Mouse (Mus musculus): Measurements from ENCODE around the gene Kantr. TPM values are rescaled to one million over a fixed set of nuclear protein-coding genes. Genes with fewer than 3 reads are reported as not detected.
"Not testable (repeated sequence)": the region's sequence is repeated elsewhere in the genome, so short reads cannot be mapped to it uniquely, and the experiment has no call there.

The Kantr gene
- polyA plus RNA-seq, 1 experiment: 8.4 TPM

DNA sequence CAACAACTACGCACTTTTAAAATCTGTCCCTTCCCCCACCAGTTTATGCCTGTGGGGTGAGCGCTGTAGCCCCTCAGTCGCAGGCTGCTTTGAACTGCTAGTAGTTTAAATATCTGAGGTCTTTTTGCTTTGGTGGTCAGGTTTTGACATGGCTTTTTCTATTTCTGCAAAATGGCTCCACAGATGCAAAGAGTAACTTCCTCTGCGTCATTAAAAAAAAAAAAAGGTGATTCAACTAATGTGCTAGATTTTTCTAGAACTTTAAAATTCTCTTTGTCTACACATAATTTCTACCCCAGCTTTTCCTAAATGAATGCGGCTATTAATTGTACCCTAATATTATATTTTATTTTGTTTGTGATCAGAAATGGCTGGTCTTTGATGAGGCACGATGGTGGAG, 15.6 kb upstream of the Kantr start:
- peak overlapping the region; percentile 87 for H3K4me3 ChIP-seq (ENCODE audit: insufficient read depth, low read depth, low read length)
- no peaks in the 10 kb centered on the region for H3K36me3 ChIP-seq (ENCODE audit: control insufficient read depth, insufficient read depth, low read length)
- TF ChIP-seq POLR2A (IDR thresholded peaks at IDR 0.05; ENCODE audit: low read depth, low read length) (no peak), CTCF (conservative IDR thresholded peaks at IDR 0.05; ENCODE audit: insufficient read depth, insufficient read length, low read depth, low read length) (no peak)
- no peak for DNase-seq
- peak overlapping the region; percentile 71 for H3K27ac ChIP-seq (ENCODE audit: insufficient read depth, low read depth, low read length)
- H3K27me3 ChIP-seq (replicated peaks; ENCODE audit: control insufficient read depth, insufficient read depth, low read length): no peaks in the 10 kb centered on the region
- WGBS: 19% methylated on average over 6 of the region's 6 CpGs
- 0 out of 2 replicates have a peak, but pooled peaks cover 3% of the 10 kb centered on the region for H3K4me1 ChIP-seq (ENCODE audit: control insufficient read depth, insufficient read depth, low read length)

DNA sequence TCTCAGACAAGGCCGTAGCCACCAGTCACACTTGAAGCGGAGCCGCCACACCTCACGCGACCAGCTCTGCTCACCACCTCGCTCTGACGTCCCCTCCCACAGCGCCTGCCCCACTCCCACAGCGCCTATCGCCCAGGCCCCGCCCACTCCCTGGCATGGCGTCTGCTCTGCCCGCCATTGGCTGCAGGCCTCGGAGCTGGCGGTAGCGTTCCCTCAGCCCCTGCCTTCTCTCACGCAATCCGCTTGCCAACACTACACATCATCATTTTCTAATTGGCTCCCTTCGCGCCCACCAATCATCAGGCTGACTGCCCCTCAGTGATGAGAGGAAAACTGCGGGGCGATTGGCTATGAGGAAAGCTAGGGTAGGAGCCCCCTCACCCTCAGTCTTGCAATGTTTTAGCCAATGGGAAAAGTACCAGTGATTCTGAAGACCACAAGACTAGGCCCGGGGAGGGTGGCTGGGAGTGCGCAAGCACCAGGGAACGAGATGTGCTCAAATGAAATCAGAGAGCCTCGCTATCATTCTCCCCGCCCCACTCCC, 15.1 kb upstream of the Kantr start, which contains the start of gene Tspyl2:
Gene Tspyl2 (minus strand): TSS at position 68 of the 544 bp plus-strand sequence.
- Histone ChIP-seq H3K27me3 (replicated peaks; ENCODE audit: control insufficient read depth, insufficient read depth, low read length) (no peaks in the 10 kb centered on the region), H3K36me3 (ENCODE audit: control insufficient read depth, insufficient read depth, low read length) (no peaks in the 10 kb centered on the region), H3K27ac (ENCODE audit: insufficient read depth, low read depth, low read length) (peak within 1 kb of the TSS; percentile 71), H3K4me1 (ENCODE audit: control insufficient read depth, insufficient read depth, low read length) (0 out of 2 replicates have a peak, but pooled peaks cover 3% of the 10 kb centered on the region), H3K4me3 (ENCODE audit: insufficient read depth, low read depth, low read length) (peak within 1 kb of the TSS; percentile 87)
- 2% methylated on average over 22 of the region's 27 CpGs for WGBS
- DNase-seq: peak; percentile 96
- no peak for TF ChIP-seq CTCF (conservative IDR thresholded peaks at IDR 0.05; ENCODE audit: insufficient read depth, insufficient read length, low read depth, low read length)
- peak; percentile 70 for TF ChIP-seq POLR2A (IDR thresholded peaks at IDR 0.05; ENCODE audit: low read depth, low read length)

DNA sequence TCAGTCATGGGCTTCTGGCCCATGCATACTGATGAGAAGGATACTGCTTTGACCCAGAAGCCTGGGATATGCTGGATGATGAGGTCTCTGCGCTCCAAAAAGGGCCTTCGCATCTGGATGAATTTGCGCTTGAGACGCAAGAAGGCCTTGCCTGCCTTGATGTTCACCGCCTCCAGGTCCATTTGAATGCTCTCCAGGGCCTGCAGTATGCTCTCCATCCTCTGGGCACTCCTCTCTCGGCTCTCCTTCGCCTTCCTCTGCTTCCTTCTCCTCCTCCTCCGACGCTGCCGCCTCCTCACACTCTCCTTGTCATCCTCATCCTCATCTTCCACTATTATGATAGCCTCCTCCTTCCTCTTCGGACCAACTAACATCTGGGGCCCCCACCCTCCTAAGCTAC, 14.2 kb upstream of the Kantr start:
- Histone ChIP-seq H3K4me1 (ENCODE audit: control insufficient read depth, insufficient read depth, low read length) (0 out of 2 replicates have a peak, but pooled peaks cover 3% of the 10 kb centered on the region), H3K27me3 (replicated peaks; ENCODE audit: control insufficient read depth, insufficient read depth, low read length) (no peaks in the 10 kb centered on the region), H3K4me3 (ENCODE audit: insufficient read depth, low read depth, low read length) (peak overlapping the region; percentile 87), H3K36me3 (ENCODE audit: control insufficient read depth, insufficient read depth, low read length) (no peaks in the 10 kb centered on the region), H3K27ac (ENCODE audit: insufficient read depth, low read depth, low read length) (no peak overlapping the region)
- TF ChIP-seq CTCF (conservative IDR thresholded peaks at IDR 0.05; ENCODE audit: insufficient read depth, insufficient read length, low read depth, low read length) (no peak), POLR2A (IDR thresholded peaks at IDR 0.05; ENCODE audit: low read depth, low read length) (no peak)
- WGBS: 21% methylated on average over 11 of the region's 11 CpGs
- no peak for DNase-seq

DNA sequence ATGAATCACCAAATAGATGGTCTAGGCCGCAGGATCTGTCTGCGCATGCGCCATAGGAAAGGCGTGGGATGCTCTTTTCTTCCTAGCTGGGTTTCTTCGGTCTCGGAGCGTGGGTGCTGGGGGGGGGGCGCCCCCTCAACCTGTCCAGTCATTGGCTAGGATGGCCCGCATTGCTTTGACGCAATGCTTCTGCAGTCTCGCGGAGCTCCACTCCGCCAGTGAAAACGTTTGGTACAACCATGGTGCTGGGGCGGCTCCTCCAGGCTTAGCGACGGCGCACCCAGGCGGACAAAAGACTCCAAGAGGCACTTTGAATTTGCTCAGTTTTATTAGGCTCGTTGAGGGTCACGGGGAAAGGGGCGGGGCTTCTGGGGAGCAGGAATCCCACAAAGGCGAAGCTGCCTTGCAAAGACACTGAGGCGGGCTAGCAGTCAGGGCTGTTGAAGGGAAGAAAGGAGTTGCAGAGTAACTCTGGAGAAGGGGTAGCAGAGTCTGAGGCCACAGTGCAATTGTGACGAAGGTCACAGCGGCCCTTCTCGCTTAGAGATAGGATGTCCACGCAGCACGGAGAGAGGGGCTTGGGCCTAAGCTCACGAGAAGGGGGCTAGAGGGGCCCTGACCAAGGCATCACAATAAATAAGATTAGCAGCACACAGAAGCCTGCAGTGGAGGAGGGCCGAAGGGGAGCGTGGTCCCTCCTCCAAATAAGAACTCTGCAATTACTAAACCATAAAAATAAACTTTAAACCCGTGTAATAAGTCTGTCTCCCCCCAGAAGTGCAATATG, 9.4 kb upstream of the Kantr start:
- Histone ChIP-seq H3K4me3 (ENCODE audit: insufficient read depth, low read depth, low read length) (peak overlapping the region; percentile 66), H3K4me1 (ENCODE audit: control insufficient read depth, insufficient read depth, low read length) (0 out of 2 replicates have a peak, but pooled peaks cover 3% of the 10 kb centered on the region), H3K27ac (ENCODE audit: insufficient read depth, low read depth, low read length) (peak overlapping the region; percentile 97), H3K27me3 (replicated peaks; ENCODE audit: control insufficient read depth, insufficient read depth, low read length) (no peaks in the 10 kb centered on the region), H3K36me3 (ENCODE audit: control insufficient read depth, insufficient read depth, low read length) (no peaks in the 10 kb centered on the region)
- peak; percentile 96 for DNase-seq
- TF ChIP-seq POLR2A (IDR thresholded peaks at IDR 0.05; ENCODE audit: low read depth, low read length) (no peak), CTCF (conservative IDR thresholded peaks at IDR 0.05; ENCODE audit: insufficient read depth, insufficient read length, low read depth, low read length) (no peak)
- 3% methylated on average over 32 of the region's 33 CpGs for whole genome bisulfite sequencing

DNA sequence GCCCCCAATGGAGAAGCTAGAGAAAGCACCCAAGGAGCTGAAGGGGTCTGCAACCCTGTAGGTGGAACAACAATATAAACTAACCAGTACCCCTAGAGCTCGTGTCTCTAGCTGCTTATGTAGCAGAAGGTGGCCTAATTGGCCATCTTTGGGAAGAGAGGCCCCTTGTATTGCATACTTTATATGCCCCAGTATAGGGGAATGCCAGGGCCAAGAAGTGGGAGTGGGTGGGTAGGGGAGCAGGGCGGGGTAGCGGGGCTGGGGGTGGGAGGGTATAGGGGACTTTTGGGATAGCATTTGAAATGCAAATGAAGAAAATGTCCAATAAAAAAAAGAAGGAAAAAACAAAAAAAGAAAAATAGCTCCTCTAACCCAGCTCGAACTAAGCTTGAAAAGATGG, 8.8 kb upstream of the Kantr start:
- DNase-seq; H3K36me3 ChIP-seq (ENCODE audit: control insufficient read depth, insufficient read depth, low read length); H3K27me3 ChIP-seq (replicated peaks; ENCODE audit: control insufficient read depth, insufficient read depth, low read length); H3K4me1 ChIP-seq (ENCODE audit: control insufficient read depth, insufficient read depth, low read length); H3K27ac ChIP-seq (ENCODE audit: insufficient read depth, low read depth, low read length): not testable (repeated sequence)
- WGBS: 24% methylated on average over 4 of the region's 4 CpGs
- H3K4me3 ChIP-seq (ENCODE audit: insufficient read depth, low read depth, low read length): peak overlapping the region; percentile 23; the same call in 1 of the 2 replicates

DNA sequence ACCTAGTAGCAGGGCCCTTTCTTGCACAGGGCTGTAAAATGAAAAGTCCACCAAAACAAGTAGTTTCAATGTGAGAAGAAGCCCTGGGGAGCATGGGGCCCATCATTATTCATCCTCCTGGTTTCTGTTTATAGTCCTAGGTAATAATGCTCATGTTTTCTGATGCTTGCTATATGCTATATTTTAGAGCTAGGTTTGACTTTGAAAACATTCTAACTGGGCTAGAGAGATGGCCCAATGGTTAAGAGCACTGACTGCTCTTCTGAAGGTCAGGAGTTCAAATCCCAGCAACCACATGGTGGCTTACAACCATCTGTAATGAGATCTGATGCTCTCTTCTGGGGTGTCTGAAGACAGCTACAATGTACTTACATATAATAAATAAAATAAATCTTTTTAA, 2.1 kb upstream of the Kantr start:
- DNase-seq; H3K4me3 ChIP-seq (ENCODE audit: insufficient read depth, low read depth, low read length); H3K4me1 ChIP-seq (ENCODE audit: control insufficient read depth, insufficient read depth, low read length); H3K27ac ChIP-seq (ENCODE audit: insufficient read depth, low read depth, low read length); H3K36me3 ChIP-seq (ENCODE audit: control insufficient read depth, insufficient read depth, low read length); H3K27me3 ChIP-seq (replicated peaks; ENCODE audit: control insufficient read depth, insufficient read depth, low read length): not testable (repeated sequence)

DNA sequence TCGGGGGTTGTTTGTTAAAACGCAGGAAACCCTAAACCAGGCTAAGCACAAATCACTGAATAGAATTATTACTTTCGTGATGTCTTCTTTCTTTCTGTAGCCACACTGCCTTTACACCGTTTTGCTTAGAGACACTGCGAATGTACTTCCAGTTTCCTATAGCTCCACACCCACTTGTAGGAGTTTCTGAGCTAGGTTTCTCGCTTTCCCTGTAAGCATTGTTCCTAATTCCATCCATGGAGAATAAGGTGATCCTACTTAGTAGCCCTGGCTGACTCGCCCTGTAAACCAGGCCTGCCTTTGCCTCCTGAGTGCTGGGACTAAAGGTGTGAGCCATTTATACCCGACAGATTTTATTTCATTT, 376 bp upstream of the Kantr start:
- 8% methylated on average over 8 of the region's 8 CpGs for WGBS
- TF ChIP-seq POLR2A (IDR thresholded peaks at IDR 0.05; ENCODE audit: low read depth, low read length) (no peak), CTCF (conservative IDR thresholded peaks at IDR 0.05; ENCODE audit: insufficient read depth, insufficient read length, low read depth, low read length) (no peak)
- Histone ChIP-seq H3K36me3 (ENCODE audit: control insufficient read depth, insufficient read depth, low read length) (no peaks in the 10 kb centered on the region), H3K4me3 (ENCODE audit: insufficient read depth, low read depth, low read length) (peak overlapping the region; percentile 95; the same call in 1 of the 2 replicates), H3K27ac (ENCODE audit: insufficient read depth, low read depth, low read length) (peak overlapping the region; percentile 9; the same call in 1 of the 2 replicates), H3K27me3 (replicated peaks; ENCODE audit: control insufficient read depth, insufficient read depth, low read length) (no peaks in the 10 kb centered on the region), H3K4me1 (ENCODE audit: control insufficient read depth, insufficient read depth, low read length) (no peaks in the 10 kb centered on the region)
- DNase-seq: no peak

All from kidney, adult 2 months (tissue).